Mouse (Mus musculus): ENCODE measurements around the gene Tnfrsf21. TPM values are rescaled to one million over a fixed set of nuclear protein-coding genes. Genes with fewer than 3 reads are reported as not detected.

Tnfrsf21 gene
- polyA plus RNA-seq, 1 experiment from 2014 or later, result 27.9 TPM

DNA sequence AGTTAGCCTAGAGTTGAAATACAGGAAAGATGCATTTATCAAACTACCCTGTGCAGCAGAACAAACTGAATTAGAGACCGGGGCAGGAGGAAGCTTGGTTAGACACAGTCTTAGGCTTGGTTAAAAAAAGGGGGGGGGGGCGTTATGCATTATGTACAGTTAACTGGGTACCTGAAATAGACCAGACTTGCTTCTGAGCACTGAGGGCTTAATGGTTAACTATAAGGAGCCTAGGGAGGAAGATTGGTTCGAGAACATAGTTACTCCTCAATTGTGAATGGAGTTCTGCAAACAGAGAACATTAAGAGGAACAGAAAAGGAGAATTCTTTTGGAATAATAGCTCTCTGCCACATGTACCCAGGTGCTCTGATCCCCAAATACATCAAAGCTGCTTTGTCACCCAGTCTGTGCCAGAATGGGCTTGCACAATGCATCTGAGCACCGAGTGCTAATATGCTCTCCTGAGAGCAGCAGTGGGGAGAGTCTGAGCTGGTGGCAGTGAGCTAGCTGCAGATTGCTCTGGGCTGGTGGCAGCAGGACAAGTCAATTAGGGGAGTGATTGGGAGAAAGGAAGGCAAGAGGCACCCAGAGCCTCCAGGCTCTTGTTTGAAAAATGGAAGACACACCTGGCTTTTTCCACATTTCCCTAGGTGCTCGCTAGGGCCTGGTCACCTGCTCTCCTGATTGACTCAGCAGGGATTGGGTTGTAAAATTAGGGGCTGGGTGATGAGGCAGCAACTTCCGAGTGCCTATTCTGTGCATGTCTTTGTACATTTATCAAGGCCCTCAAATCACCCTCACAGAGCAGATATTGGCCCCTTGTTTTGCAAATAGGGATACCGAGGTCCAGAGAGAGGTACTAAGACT lies 119.3 kb downstream of the Tnfrsf21 start:
- no peaks in the 10 kb centered on the region for H3K36me3 ChIP-seq
- H3K27me3 ChIP-seq, result no peaks in the 10 kb centered on the region
- no peak overlapping the region for H3K9ac ChIP-seq
- H3K4me1 ChIP-seq, result no peaks in the 10 kb centered on the region
- no peak overlapping the region for H3K4me3 ChIP-seq
- H3K27ac ChIP-seq, result no peak overlapping the region
- 61% methylated on average over 7 of the region's 7 CpGs for WGBS
- no peaks in the 10 kb centered on the region for H3K9me3 ChIP-seq
- ATAC-seq (ENCODE audit: insufficient number of reproducible peaks, insufficient read depth, low FRiP score, low TSS enrichment), result no peak
- no peak overlapping the region for H3K4me2 ChIP-seq (replicated peaks)

DNA sequence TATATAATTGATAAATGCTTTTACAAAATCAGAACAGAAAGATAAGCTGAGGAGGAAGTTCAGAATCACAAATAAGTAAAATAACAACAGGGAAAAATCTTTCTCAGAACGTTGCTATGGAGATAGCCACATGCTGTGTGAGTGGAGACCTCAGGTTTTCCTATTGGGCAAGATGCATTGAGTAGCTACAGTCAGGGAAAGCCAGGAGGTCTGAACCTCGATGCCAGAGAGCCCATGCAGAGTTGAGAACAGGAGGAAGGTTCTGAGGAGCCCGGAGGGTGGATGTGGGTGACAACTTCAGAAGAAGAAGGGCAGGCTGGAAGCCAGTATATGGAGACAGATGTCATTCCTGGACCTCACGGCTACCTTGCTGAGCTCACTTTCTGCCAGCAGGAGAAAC lies 120.4 kb downstream of the Tnfrsf21 start:
- Histone ChIP-seq H3K36me3 (no peaks in the 10 kb centered on the region), H3K4me2 (replicated peaks) (no peak overlapping the region), H3K27me3 (no peaks in the 10 kb centered on the region), H3K9ac (no peak overlapping the region), H3K27ac (no peak overlapping the region), H3K9me3 (no peaks in the 10 kb centered on the region), H3K4me3 (no peak overlapping the region), H3K4me1 (no peaks in the 10 kb centered on the region)
- 63% methylated on average over 4 of the region's 4 CpGs for whole genome bisulfite sequencing
- ATAC-seq (ENCODE audit: insufficient number of reproducible peaks, insufficient read depth, low FRiP score, low TSS enrichment), result no peak

DNA sequence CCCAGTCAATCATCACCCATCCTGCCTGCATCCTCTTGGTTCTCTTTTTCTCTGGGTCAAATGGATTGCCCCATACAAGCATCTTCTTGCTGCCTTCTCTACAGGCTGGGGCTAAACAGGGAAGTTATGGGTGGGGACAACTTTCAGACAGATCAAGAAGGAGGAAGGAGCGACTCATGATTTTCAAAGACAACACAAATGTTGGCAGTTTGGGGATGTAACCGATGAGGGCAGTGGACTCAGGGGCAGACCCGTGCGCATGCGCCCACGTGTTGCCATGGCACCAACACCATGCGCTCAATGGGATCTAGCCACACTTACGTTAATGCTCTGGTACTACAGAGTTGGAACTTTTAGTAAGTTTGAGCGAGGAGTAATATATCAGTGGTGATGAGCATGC lies 121.5 kb downstream of the Tnfrsf21 start:
- Histone ChIP-seq H3K4me2 (replicated peaks) (no peak overlapping the region), H3K27ac (no peak overlapping the region), H3K27me3 (no peaks in the 10 kb centered on the region), H3K36me3 (no peaks in the 10 kb centered on the region), H3K4me1 (no peaks in the 10 kb centered on the region), H3K9ac (no peak overlapping the region), H3K9me3 (no peaks in the 10 kb centered on the region), H3K4me3 (no peak overlapping the region)
- no peak for ATAC-seq (ENCODE audit: insufficient number of reproducible peaks, insufficient read depth, low FRiP score, low TSS enrichment)
- 92% methylated on average over 9 of the region's 9 CpGs for WGBS

DNA sequence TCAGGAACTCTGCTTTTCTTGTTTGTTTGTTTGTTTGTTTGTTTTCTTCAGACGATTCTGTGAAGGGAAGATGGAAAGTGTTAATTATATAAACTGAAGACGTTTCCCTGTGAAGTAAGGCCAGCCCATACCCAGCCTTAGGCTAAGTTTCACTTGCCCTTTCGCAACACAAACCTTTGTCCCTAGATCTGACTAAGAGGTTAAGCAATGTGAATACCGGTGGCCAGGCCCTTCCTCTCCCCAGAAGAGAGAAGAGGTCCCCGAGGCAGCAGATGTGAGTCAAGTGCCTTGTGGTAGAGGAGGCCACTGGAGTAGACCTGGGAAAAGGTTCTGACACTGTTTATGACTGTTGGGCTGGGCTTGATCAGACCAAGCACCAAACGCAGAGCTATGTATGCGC lies 122.0 kb downstream of the Tnfrsf21 start:
- Histone ChIP-seq H3K36me3 (no peaks in the 10 kb centered on the region), H3K4me2 (replicated peaks) (no peak overlapping the region), H3K9ac (no peak overlapping the region), H3K4me3 (no peak overlapping the region), H3K27ac (no peak overlapping the region), H3K4me1 (no peaks in the 10 kb centered on the region), H3K9me3 (no peaks in the 10 kb centered on the region), H3K27me3 (no peaks in the 10 kb centered on the region)
- WGBS, result 82% methylated on average over 7 of the region's 7 CpGs
- ATAC-seq (ENCODE audit: insufficient number of reproducible peaks, insufficient read depth, low FRiP score, low TSS enrichment), result no peak

Other genes starting within 250 kb of the Tnfrsf21 start
- 20.8 and 22.4 TPM in 2 replicates for gene Cd2ap, start 139.9 kb upstream of the Tnfrsf21 start, polyA plus RNA-seq (2016; fragmentation: Nextera tagmentation; extraction: Ambion mirVana)